Mouse (Mus musculus) stomach, postnatal 0 days (tissue): ENCODE results near the gene Pdcd11.

Experiments used
- CTCF ChIP-seq: IDR thresholded peaks from 2 replicates; pipeline ENCODE4 v1.5.1; 2016; ENCODE audit warnings: antibody characterized with exemption, low read depth, mild to moderate bottlenecking, moderate library complexity
- EP300 ChIP-seq: optimal IDR thresholded peaks from 2 replicates; pipeline ENCODE3; 2016; ENCODE audit warnings: antibody characterized with exemption

DNA sequence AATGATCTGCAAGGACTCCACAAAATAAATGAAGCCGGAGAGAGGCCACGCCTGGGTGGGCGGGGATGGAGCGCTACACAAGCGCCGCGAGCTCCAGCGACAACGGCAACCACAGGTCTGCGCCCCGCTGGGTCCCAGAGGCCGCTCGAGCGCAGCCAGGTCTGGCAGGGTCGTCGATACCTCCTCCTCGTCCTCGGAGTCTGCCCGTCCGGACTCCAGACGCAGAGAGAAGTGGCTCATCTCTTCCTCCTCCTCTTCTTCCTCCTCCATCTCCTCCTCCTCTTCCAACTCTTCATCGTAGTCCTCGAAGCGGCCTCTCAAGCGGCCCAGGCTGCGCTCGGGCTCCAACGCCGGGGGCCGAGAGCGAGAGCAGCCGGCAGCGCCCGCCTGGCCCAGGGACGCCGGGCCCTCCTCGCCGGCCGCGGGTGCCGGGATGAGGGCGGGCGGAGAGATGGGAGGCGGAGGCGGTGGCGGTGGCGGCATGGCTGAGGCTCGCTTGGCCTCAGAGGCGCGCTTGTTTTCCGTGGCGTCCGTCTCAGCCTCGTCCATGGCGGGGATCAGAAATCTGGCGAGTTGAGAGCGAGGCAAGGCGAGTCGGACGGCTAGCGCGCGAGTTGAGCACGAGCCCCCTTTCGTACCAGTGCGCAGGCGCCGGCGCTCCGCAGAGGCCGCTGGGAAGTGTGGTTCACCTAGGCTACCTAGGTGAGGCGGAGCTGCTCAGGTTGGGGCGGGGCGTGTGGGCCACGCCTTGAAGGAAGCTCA lies 40.1 kb upstream of the Pdcd11 start, which contains the start of gene Pcgf6:
- TF ChIP-seq CTCF, result 0 out of 2 replicates have a peak, but pooled peaks have one; percentile 21
- TF ChIP-seq EP300, result no peak
